Mouse (Mus musculus): ENCODE results near the gene Polr2e. TPM values are rescaled to one million over a fixed set of nuclear protein-coding genes. Genes with fewer than 3 reads are reported as not detected.

Polr2e gene
- 10 to 100 TPM; 68.6 to 73.5 TPM for total RNA-seq (2021)
- long read RNA-seq, experiment 1, transcript Polr2e-201 (7 exons, 1,148 nt) = major isoform, 110 of 118 reads
- long read RNA-seq, experiment 1, partial matches to known transcripts = 4 of 118 reads
- long read RNA-seq, experiment 1, other reads (novel, unspliced or antisense) = 2 of 118 reads
- long read RNA-seq, experiment 2, transcript Polr2e-201 (7 exons, 1,148 nt) = major isoform, 99 of 102 reads
- long read RNA-seq, experiment 2, partial matches to known transcripts = 2 of 102 reads
- long read RNA-seq, experiment 2, other reads (novel, unspliced or antisense) = 0 of 102 reads

DNA sequence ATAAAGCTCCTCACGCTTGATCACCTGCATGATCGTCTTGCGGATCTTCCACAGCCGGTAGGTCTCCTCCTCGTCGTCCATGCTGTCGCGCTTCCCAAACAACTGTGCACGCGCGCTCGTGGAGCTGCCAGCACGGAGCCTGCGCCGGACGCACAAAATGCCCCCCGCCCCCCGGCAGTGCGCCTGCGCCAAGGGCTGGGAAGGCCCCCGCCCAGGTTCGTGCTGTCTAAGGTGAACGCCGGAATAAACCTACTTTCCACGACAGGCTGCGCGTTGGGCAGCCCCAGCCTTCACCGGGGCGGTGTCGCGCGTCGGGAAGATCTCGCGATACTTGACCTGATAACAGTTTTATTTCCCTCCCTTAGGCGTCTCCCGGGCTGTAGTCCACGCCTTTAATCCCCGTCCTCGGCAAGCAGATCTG lies at the start of gene Polr2e:
TSS of gene Polr2e (minus strand) at position 237 of the 421 bp plus-strand sequence.
- intact Hi-C loops (cut with DNase I) = no loop called here
- DNase-seq = peak; percentile 98

DNA sequence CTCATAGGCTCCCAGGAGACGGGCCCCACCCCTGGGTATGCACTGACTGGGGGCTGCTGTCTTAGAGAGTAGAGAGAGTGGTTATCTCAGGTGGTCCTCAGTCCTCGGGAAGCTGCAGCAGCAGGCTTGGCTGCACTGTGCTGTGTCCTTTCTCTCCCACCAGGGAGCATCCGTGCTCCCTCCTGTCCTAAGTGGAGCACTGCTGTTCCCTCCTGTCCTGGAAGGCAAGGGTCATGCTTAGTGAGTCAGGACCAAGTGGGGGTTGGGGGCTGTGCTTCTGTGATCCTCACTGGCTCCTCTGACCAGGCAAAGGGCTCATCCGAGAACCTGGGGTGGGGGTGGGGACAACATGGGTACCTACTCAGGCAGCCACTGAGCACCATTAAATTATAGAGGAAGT lies 49.6 kb upstream of the Polr2e start:
- no peak for DNase-seq
- intact Hi-C loops (cut with DNase I) = no loop called here

DNA sequence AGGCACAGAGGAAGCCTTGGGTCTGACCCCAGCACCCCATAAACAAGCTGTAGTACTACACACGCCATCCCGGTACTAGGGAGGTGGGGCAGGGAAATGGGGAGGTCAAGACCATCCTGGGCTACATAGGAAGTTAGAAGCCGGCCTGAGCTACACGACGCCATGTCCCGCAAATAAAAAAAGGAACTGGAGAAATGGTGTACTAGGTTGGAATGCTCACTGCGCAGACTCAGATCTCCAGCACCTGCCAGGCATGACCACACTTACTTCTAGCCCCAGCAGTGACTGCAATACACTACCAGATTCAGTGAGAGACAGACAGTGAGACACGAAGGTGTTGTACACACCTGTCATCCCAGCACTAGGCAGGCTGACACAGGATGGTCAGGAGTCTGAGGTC lies 47.9 kb upstream of the Polr2e start:
- intact Hi-C loops (cut with DNase I) = no loop called here
- DNase-seq = no peak

DNA sequence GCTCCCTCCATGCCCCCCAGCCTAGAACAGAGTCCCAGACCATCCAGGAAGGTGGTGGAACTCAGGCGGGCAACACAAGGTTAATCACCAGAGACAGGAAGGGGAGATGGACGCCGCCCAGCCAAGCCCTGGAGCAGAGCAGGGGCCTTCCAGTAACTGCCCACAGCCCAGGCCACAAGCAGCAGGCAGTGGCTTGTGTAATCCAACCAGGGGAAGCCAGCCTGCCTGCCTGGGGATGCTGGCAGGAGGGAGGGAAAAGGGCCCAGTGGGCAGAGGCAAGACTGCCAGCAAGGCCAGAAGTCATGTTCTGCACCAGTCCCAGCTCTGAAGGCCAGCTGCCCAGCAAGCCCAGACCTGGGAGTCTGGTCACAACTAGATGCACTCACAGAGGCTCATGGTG lies 47.3 kb upstream of the Polr2e start:
- DNase-seq = peak; percentile 40 to 44
- intact Hi-C loops (cut with DNase I) = no loop called here

DNA sequence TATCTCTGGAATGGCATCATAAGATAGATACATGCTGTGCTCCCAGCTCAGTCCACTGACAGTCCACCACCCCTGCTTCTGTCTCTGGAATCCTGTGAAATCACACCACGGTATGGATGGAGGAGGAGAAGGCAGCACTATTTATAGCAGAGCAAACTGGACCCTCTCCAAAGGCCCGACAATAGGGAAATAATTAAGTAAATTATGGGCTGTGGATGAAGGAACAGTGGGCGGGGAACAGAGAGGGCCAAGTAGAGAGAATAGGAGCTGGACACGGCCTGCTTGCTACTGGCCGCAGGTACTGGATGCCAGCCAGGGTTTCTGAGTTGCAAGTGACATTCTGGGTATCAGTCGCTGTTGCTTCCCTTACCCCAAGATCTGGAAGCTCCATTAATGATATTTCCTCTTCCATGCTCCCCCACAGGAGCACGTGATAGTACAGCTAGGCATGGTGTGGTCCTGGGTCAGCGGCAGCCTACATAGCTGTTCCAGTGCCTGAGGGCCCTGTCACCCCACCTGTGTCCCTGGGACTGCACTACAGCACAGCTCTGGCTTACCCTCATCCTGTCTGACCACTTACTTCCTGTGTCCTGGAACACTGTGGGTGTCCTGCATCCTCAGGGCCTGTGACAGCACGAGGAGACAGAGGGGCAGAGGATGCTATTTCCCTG lies 45.4 kb upstream of the Polr2e start:
- intact Hi-C loops (cut with DNase I) = no loop called here
- peak; percentile 60 to 65 for DNase-seq

DNA sequence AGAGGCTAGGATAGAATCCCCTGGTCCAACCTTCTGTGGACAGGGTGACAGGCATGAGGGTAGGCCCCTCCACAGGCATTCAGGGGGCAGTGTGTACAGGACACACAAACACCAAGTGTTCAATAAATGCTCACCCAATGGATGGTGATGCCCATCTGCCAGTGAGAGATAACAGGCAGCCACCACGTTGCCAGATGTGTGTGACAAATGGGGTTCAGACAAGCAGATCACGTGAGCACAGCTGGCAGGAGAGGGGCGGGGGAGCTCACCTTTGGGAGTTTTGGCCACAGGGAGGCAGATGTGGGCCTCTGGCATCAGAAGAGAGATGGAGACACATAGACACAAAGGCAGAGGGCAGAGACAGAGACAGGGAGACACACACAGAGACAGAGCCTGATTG lies 41.5 kb upstream of the Polr2e start:
- DNase-seq = no peak

DNA sequence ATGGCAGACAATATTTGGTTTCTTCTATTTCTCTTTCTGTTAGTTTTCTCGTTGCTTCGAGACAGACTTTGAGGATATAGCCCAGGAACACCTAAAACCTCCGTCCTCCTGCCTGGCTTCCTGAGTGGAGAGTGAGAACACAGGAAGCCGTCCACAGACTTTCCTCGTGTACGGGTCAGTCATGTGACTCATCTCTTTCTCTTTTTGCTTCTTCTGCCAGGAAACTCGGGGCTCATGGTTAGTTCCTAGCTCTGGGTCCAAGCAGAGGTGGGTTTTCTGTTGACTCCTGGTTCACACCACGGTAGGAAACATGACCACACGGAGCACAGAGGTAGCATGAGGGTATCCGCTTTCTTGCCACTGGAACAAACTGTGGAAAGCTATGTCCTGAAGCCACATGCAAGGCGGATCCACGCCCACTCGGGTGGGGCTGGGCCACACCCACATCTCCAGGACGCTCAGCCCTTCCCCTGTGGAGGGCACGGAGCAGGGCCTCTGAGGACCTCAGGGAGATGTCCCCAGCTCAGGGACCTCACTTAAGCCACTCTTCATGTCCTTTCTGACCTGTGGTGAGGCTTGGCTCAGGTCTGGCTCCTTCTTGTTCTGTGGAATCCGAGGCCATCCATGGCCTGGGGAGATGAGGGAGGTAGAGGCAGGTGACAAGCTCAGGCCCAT lies 40.9 kb upstream of the Polr2e start:
- intact Hi-C loops (cut with DNase I) = loop anchor here (2.0 kb wide), 1 partner anchor 16 kb away; no protein-coding TSS in a partner anchor
- no peak for DNase-seq

More for the DNA sequence above, 41.5 kb upstream of the Polr2e start:
- intact Hi-C loops (cut with DNase I) = loop anchor here (2.0 kb wide), 1 partner anchor 16 kb away; no protein-coding TSS in a partner anchor

DNA sequence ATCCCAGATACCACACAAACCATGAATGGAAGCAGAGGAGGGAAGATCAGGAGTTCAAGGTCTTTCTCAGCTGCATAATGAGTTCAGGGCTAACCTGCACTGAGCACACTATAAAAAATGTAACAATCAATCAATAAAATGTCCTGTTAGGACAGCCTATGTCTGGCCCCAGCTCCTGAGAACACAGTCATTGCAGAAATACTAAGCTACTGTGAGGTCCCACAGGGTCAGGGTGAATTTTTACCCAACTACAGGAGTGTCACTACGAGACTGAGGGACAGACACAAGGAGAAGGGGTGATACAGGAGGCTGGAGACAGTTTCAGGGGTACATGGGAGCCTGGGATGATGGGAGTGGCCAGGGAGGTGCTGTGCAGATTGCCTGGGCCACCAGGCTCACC lies 38.8 kb upstream of the Polr2e start:
- no peak for DNase-seq
- intact Hi-C loops (cut with DNase I) = no loop called here

DNA sequence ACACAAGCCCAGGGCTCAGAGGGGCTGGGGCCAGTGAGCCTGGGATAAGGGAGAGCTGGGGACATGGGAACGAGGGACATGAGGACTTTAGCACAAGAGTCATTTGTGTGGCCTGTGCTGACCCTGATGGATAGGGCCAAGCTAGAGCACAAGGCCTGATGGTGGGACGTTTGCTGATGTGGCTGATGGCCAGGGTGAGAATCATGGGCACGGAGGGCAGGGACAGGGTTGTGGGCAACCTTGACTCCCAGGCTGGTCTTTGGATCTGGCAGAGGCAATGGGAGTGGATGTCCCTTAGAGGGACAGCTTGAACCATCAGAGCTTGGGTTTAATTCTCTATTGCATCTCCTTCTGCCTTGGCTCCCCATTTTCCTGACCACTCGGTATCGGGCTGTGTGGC lies 37.7 kb upstream of the Polr2e start:
- no peak for DNase-seq
- intact Hi-C loops (cut with DNase I) = no loop called here

DNA sequence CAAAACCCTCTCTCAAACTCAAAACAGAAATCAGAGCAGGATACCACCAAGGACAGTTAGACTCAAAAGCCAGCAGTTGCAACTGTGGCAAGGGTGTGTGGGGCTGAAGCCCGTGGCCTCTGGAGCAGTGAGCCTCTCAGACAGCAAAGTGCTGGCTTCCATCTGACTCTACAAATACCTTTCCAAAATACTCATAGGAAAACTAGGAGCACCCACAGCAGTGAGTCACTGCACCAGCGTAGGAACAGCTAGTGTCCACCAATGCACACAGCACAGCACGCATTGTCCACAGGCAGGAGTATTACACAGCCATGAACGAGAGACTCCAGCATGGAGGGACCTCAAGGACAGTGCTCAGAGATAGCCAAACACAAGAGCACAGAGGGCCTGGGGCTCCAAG lies 36.8 kb upstream of the Polr2e start:
- no peak for DNase-seq
- intact Hi-C loops (cut with DNase I) = no loop called here

DNA sequence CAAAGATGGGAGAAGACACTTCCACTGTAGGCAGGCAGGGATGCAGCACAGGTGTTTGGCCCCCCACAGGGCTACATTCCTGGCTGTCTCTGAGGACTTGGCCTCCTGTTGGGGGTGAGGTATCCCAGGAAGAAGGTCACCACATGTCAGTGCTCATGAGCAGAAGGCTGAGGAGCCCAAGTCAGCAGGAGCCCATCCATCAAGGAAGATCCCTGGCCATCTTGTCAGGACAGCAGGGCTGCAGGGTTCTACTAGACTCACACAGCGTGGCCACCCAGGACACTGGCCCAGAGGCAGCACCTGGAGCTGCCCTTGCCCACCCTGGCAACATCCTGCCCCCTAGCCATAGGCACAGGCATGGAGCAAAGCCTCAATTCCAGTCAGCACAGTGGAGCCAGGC lies 36.3 kb upstream of the Polr2e start:
- no peak for DNase-seq
- intact Hi-C loops (cut with DNase I) = no loop called here

DNA sequence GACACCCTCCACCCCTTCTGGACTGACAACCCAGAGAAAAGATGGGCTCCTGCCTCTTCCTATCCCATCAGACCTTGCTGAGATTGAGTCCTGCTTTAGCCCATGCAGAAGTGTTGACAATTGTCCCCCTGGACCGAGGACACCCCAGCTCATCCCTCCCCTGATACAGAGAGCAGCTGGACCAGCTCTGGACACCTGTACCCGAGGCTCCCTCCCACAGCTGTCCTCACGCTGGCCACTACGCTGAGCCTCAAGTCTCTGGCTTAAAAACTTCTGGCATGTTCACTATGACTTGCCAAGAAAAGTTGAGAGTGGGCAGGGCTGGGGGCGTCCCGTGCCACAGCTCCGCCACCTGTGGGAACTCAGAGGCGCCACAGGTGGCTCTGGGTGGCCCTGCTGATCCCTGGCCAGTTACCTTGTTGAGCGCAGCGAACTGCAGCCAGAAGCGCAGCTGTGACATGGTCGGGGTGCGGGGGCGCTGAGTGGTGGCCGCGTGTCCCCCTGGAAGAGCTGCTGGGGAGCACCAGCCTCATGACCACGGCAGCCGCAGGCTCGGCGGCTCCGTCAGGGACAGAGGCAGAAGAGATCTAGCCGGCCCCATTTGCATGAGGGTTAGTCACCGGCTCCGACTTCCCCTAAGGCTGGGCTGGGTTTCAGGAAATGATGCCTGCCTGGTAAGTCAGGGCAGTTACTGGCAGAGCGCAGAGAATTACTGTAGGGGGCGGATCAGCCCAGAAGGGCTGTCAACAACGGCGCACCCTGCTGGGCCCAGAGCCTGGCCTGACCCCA lies 35.4 kb upstream of the Polr2e start:
- DNase-seq = peak; percentile 66 to 74
- intact Hi-C loops (cut with DNase I) = loop anchor here (5.0 kb wide), 1 partner anchor 37 kb away; no protein-coding TSS in a partner anchor

DNA sequence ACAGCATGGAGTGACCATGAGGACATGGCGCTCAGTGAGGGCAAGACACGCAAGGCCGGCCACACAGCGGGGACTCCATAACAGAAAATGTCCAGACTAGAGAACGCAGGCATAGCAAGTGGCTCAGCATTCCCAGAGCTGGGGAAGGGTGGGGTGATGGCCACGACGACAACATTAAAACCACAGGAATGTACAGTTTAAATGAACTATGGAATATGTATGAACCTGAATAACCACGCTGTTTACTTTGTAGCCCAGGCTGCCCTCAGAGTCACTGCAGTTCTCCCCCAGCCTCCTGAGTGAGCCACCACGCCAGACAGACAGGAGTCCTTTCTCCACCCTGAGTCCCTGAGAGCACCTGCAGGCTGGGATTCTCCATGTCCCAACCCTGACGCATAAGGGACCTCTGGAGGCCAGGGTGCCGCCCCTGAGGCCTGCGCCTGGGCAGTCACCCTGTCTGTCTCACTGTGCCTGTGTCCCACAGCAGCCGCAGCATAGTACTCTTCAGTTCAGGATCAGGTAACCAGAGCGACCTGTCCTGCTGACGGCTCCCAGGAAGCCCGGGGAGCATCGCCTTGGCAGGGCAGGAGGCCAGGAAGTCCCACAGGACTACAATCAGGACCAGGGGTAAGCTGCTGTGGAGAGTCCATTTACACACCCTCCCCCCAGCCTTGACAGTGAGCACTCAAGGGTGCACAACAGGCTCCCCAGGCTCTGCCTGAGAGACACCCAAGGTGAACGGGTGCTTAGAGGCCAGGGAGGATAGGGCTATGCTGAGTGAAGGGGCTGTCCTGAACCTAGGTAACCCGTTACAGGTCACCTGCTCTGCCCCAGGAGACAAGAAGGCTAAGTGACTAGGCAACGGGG lies 33.3 kb upstream of the Polr2e start:
- intact Hi-C loops (cut with DNase I) = loop anchor here (2.0 to 5.0 kb wide), 2 partner anchors 18 to 39 kb away; no protein-coding TSS in a partner anchor
- no peak for DNase-seq

DNA sequence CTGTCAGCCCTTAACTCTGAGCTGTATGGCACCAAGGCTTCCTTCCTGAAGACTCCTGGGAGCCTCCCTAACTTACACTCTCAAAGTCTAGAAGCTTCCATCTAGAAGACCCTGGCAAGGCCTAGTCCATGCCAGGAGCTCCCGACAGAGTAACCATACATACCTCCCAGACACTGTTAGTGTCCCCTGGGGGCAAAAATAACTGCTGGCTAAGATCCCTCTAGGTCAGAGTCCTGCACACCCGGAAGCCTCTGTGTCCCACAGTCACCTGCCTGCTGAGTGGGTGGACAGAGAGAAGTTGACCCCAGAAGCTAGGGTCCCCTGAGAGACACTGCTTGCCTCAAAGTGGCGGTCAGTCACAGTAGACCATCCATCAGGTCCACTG lies 31.9 kb upstream of the Polr2e start:
- intact Hi-C loops (cut with DNase I) = loop anchor here (5.0 kb wide), 1 partner anchor 41 kb away; no protein-coding TSS in a partner anchor
- DNase-seq = no peak

DNA sequence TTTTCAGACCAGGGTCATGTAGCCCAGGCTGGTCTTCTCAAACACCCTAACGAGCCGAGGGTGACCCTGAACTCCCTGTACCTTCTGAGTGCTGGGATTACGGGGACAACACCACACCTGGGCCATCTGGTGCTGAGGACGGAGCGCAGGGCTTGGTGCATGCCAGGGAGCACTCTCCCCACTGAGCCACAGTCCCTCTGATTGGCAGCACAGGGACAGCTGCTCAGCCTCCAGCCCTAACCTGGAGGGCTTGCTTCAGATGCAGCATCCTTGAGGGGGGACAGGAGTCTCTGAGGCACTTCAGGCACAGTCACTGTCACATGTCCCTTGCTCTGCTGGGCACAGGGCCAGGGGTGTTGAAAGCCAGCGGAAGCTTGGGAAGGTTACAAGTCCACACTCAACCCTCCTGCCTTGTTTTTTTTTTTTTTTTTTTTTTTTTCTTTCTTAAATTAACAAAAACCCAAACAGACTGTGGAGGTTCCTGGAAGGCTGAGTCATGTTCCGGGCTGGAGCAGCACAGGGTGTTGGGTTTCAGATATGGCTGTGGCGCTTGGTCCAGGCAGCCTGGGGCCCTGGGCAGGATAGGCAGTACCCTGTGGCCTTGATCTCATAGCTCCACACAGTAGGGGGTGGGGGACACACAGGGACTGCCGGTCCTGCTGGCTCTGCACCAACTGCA lies 31.4 kb upstream of the Polr2e start:
- peak; percentile 87 to 89 for DNase-seq
- intact Hi-C loops (cut with DNase I) = loop anchor here (5.0 kb wide), 1 partner anchor 41 kb away; no protein-coding TSS in a partner anchor

DNA sequence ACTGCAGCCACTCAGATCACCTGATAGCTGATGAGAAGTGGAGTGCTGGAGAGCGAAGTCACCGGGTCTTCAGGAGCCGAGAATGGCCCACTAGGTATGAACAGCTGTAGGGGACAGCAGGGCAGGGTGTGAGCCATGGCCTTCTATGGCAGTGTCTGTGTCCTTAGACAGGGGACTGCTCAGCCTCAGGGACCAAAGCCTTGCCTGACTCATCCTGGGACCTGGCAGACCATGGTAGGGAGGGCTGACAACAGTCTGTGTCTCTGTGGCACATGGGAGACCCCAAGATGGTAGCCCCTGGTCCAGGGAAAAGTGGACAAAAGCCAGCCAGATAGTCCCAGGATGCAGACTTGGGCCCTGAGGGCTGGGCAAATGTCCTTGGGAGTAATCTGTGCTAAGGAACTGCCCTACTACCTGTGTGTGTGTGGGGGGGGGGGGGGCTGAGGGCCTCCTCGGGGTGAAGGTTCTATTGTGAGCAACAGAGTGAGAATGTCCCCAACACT lies 30.4 kb upstream of the Polr2e start:
- intact Hi-C loops (cut with DNase I) = loop anchor here (5.0 kb wide), 1 partner anchor 42 kb away; no protein-coding TSS in a partner anchor
- DNase-seq = no peak

DNA sequence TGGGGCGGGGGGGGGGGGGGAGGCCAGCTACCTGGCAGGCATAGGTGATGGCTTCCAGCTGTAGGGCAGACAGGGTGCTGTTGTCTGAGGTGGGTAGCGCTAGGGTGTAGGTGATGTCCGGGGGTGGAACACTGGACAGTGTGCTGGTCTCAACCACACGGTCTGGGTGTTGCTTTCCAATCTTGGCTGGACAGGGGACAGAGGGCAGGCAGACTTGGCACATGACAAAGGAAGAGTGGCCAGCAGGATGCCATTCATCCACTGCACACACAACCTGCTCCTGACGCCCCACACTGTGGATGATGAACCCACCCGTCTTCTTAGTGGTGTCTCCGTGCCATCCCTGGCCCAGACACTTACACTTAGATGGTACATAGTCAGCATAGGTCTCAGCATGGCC lies 29.7 kb upstream of the Polr2e start:
- intact Hi-C loops (cut with DNase I) = no loop called here
- DNase-seq = no peak

DNA sequence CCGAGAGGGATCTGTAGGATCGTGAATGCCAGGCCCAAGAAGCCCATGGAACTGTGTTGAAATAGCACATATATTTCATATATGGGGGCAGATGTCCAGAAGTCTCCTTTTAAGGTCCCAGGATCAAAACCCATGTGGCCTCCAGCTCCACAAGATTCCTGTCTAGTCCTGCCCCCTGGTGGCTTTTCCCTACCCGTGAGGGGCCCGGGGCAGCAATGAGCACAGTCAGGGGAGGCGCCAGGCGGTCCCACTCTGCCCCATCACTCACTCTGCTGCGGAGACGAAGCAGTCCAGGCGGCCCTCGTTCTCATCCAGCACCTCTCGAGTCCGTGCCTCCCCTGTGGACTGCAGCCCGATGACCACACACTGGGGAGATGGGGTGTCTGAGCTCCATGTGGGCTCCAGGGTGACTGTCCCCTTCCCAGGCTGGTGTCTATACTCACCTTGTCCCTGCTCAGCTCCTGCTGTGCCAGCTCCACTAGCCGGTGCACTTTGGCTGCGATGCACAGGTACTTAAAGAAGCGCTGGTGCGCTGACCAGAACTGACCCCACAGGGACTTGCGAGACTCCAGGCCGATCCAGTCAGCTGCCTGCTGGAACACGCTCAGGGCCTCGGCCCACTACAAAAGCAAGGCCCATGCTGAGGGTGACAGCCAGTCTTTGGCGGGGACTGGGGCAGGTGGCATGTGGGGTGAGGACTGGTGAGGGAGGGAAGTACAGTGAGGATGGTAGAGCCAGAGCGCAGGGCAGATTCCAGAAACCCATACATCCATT lies 24.5 kb upstream of the Polr2e start:
- DNase-seq = no peak
- intact Hi-C loops (cut with DNase I) = no loop called here

All from heart, postnatal 14 days (tissue).